Mouse (Mus musculus) heart, embryonic 10.5 days (tissue): ENCODE results near the gene Trip4. TPM values are rescaled to one million over a fixed set of nuclear protein-coding genes. Genes with fewer than 3 reads are reported as not detected.

Experiments
- DNase-seq: peaks from one replicate; pipeline ENCODE4 v3.0.0-alpha.2; 2017; ENCODE audit warnings: low spot score
- H3K27ac ChIP-seq: fragments of 300-500 bp; sonication (generic); 2 replicates; pipeline ENCODE4 v1.5.1; 2016; ENCODE audit warnings: mild to moderate bottlenecking
- H3K27me3 ChIP-seq: fragments of 300-500 bp; sonication (generic); 2 replicates; pipeline ENCODE4 v1.6.1; 2016; ENCODE audit warnings: mild to moderate bottlenecking; ENCODE audit not compliant: poor library complexity, insufficient read depth, severe bottlenecking
- H3K36me3 ChIP-seq: fragments of 300-500 bp; sonication (generic); 2 replicates; pipeline ENCODE4 v1.6.1; 2016; ENCODE audit warnings: mild to moderate bottlenecking, moderate library complexity
- H3K4me1 ChIP-seq: fragments of 300-500 bp; sonication (generic); 2 replicates; pipeline ENCODE4 v1.6.1; 2016; ENCODE audit warnings: mild to moderate bottlenecking
- H3K4me3 ChIP-seq: fragments of 300-500 bp; sonication (generic); 2 replicates; pipeline ENCODE4 v1.5.1; 2016; ENCODE audit warnings: mild to moderate bottlenecking, moderate library complexity
- H3K9me3 ChIP-seq: fragments of 300-500 bp; sonication (generic); 2 replicates; pipeline ENCODE4 v1.6.1; 2016; ENCODE audit warnings: mild to moderate bottlenecking, moderate library complexity
- WGBS: fragments of 180-500 bp; shearing (Covaris S2); methylation state at CpG from one replicate; pipeline ENCODE4 v1.1.7; 2016; 5-methylcytosine and 5-hydroxymethylcytosine counted together
- polyA plus RNA-seq: library from polyadenylated mRNA; unstranded; fragments of >200 nt; fragmentation: Nextera tagmentation; extraction: Ambion mirVana; gene quantifications from 2 replicates; pipeline ENCODE4 v1.2.1, GENCODE M21; 2016

The Trip4 gene
- polyA plus RNA-seq, 1 experiment from 2014 or later, result 27.9 TPM

- Histone ChIP-seq H3K4me1 (peaks cover 14% of the 10 kb centered on the region; the same call in 1 of the 2 replicates), H3K9me3 (no peaks in the 10 kb centered on the region), H3K4me3 (no peak overlapping the region), H3K36me3 (0 out of 2 replicates have a peak, but pooled peaks cover 4% of the 10 kb centered on the region), H3K27me3 (no peaks in the 10 kb centered on the region), H3K27ac (no peak overlapping the region)
- WGBS, result 76% methylated on average over 4 of the region's 4 CpGs
- DNase-seq, result no peak
These were observed 77.4 kb downstream of the Trip4 start for GRCm38 (mm10) chr9:65831164-65831563.

- Histone ChIP-seq H3K4me1 (peaks cover 23% of the 10 kb centered on the region), H3K4me3 (no peak overlapping the region), H3K27ac (no peak overlapping the region), H3K9me3 (no peaks in the 10 kb centered on the region), H3K36me3 (0 out of 2 replicates have a peak, but pooled peaks cover 4% of the 10 kb centered on the region), H3K27me3 (no peaks in the 10 kb centered on the region)
- no peak for DNase-seq
- 72% methylated on average over 4 of the region's 4 CpGs for WGBS
These were observed 78.3 kb downstream of the Trip4 start for GRCm38 (mm10) chr9:65830255-65830654.

- DNase-seq, result peak; percentile 82
- no peaks in the 10 kb centered on the region for H3K27me3 ChIP-seq
- H3K4me3 ChIP-seq, result no peak overlapping the region
- H3K27ac ChIP-seq, result no peak overlapping the region
- peaks cover 32% of the 10 kb centered on the region for H3K4me1 ChIP-seq
- WGBS, result 63% methylated on average over 2 of the region's 2 CpGs
- H3K36me3 ChIP-seq, result no peaks in the 10 kb centered on the region
- H3K9me3 ChIP-seq, result no peaks in the 10 kb centered on the region
These were observed 79.2 kb downstream of the Trip4 start for GRCm38 (mm10) chr9:65829410-65829809.

- H3K27me3 ChIP-seq, result no peaks in the 10 kb centered on the region
- peaks cover 41% of the 10 kb centered on the region for H3K4me1 ChIP-seq
- peak overlapping the region; percentile 88 for H3K4me3 ChIP-seq
- H3K27ac ChIP-seq, result peak overlapping the region; percentile 100
- no peaks in the 10 kb centered on the region for H3K36me3 ChIP-seq
- 15% methylated on average over 3 of the region's 3 CpGs for WGBS
- H3K9me3 ChIP-seq, result no peaks in the 10 kb centered on the region
- no peak for DNase-seq
These were observed 80.1 kb downstream of the Trip4 start for GRCm38 (mm10) chr9:65828511-65828910.

GRCm38 (mm10) chr9:65828016-65828403, 80.6 kb downstream of the Trip4 start:
- H3K27me3 ChIP-seq, result no peaks in the 10 kb centered on the region
- DNase-seq, result peak; percentile 75
- 1% methylated on average over 13 of the region's 13 CpGs for WGBS
- H3K27ac ChIP-seq, result peak overlapping the region; percentile 100
- H3K4me3 ChIP-seq, result peak overlapping the region; percentile 88
- no peaks in the 10 kb centered on the region for H3K9me3 ChIP-seq
- H3K4me1 ChIP-seq, result peaks cover 43% of the 10 kb centered on the region
- H3K36me3 ChIP-seq, result no peaks in the 10 kb centered on the region

- no peaks in the 10 kb centered on the region for H3K36me3 ChIP-seq
- no peaks in the 10 kb centered on the region for H3K9me3 ChIP-seq
- no peaks in the 10 kb centered on the region for H3K27me3 ChIP-seq
- peak within 1 kb of the TSS; percentile 100 for H3K27ac ChIP-seq
- under 1% methylated on average over 53 of the region's 76 CpGs for WGBS
- peaks cover 43% of the 10 kb centered on the region for H3K4me1 ChIP-seq
- H3K4me3 ChIP-seq, result peak within 1 kb of the TSS; percentile 88
- peak; percentile 97 for DNase-seq
These were observed 81.1 kb downstream of the Trip4 start, which contains the start of gene Zfp609 for GRCm38 (mm10) chr9:65827344-65828015. TSS of gene Zfp609 (minus strand) at chr9:65827564.

- peaks cover 43% of the 10 kb centered on the region for H3K4me1 ChIP-seq
- H3K9me3 ChIP-seq, result no peaks in the 10 kb centered on the region
- H3K4me3 ChIP-seq, result peak overlapping the region; percentile 88
- H3K27ac ChIP-seq, result peak overlapping the region; percentile 100
- H3K27me3 ChIP-seq, result no peaks in the 10 kb centered on the region
- peak; percentile 80 for DNase-seq
- no peaks in the 10 kb centered on the region for H3K36me3 ChIP-seq
- under 1% methylated on average over 28 of the region's 31 CpGs for WGBS
These were observed 81.8 kb downstream of the Trip4 start for GRCm38 (mm10) chr9:65826588-65827343.

GRCm38 (mm10) chr9:65826226-65826587, 82.4 kb downstream of the Trip4 start:
- H3K4me1 ChIP-seq, result peaks cover 43% of the 10 kb centered on the region

GRCm38 (mm10) chr9:65823716-65824462, 84.7 kb downstream of the Trip4 start:
- H3K4me3 ChIP-seq, result no peak overlapping the region
- peak overlapping the region; percentile 30; the same call in 1 of the 2 replicates for H3K27ac ChIP-seq
- no peaks in the 10 kb centered on the region for H3K9me3 ChIP-seq
- H3K4me1 ChIP-seq, result peaks cover 41% of the 10 kb centered on the region
- H3K36me3 ChIP-seq, result no peaks in the 10 kb centered on the region
- 47% methylated on average over 10 of the region's 10 CpGs for WGBS
- H3K27me3 ChIP-seq, result no peaks in the 10 kb centered on the region
- no peak for DNase-seq

More at GRCm38 (mm10) chr9:65826226-65826587, 82.4 kb downstream of the Trip4 start:
- WGBS, result 1% methylated on average over 4 of the region's 4 CpGs
- H3K36me3 ChIP-seq, result no peaks in the 10 kb centered on the region
- no peak for DNase-seq
- H3K4me3 ChIP-seq, result peak overlapping the region; percentile 88
- H3K27me3 ChIP-seq, result no peaks in the 10 kb centered on the region
- no peaks in the 10 kb centered on the region for H3K9me3 ChIP-seq
- peak overlapping the region; percentile 100 for H3K27ac ChIP-seq

GRCm38 (mm10) chr9:65822011-65822410, 86.6 kb downstream of the Trip4 start:
- Histone ChIP-seq H3K27ac (no peak overlapping the region), H3K36me3 (no peaks in the 10 kb centered on the region), H3K4me1 (peaks cover 37% of the 10 kb centered on the region), H3K9me3 (no peaks in the 10 kb centered on the region), H3K4me3 (no peak overlapping the region), H3K27me3 (no peaks in the 10 kb centered on the region)
- no peak for DNase-seq
- 80% methylated on average over 4 of the region's 4 CpGs for WGBS

GRCm38 (mm10) chr9:65820301-65820700, 88.3 kb downstream of the Trip4 start:
- Histone ChIP-seq H3K27me3 (no peaks in the 10 kb centered on the region), H3K4me3 (no peak overlapping the region), H3K4me1 (peaks cover 24% of the 10 kb centered on the region), H3K9me3 (no peaks in the 10 kb centered on the region), H3K27ac (no peak overlapping the region), H3K36me3 (peaks cover 11% of the 10 kb centered on the region; the same call in 1 of the 2 replicates)
- 85% methylated on average over 2 of the region's 2 CpGs for whole genome bisulfite sequencing
- DNase-seq, result no peak

- DNase-seq, result no peak
- Histone ChIP-seq H3K27me3 (no peaks in the 10 kb centered on the region), H3K9me3 (no peaks in the 10 kb centered on the region), H3K36me3 (peaks cover 20% of the 10 kb centered on the region; the same call in 1 of the 2 replicates), H3K4me1 (peaks cover 7% of the 10 kb centered on the region), H3K4me3 (no peak overlapping the region), H3K27ac (no peak overlapping the region)
- WGBS, result 95% methylated on average over 2 of the region's 2 CpGs
These were observed 90.2 kb downstream of the Trip4 start for GRCm38 (mm10) chr9:65818402-65818801.
